Mouse (Mus musculus): ENCODE measurements at regions not wholly inside any gene's neighbourhood (a gene's known extent, or its start where the extent isn't known, plus 50 kb on each side); places are given as distances from the start of the nearest gene placed in this dataset.

DNA sequence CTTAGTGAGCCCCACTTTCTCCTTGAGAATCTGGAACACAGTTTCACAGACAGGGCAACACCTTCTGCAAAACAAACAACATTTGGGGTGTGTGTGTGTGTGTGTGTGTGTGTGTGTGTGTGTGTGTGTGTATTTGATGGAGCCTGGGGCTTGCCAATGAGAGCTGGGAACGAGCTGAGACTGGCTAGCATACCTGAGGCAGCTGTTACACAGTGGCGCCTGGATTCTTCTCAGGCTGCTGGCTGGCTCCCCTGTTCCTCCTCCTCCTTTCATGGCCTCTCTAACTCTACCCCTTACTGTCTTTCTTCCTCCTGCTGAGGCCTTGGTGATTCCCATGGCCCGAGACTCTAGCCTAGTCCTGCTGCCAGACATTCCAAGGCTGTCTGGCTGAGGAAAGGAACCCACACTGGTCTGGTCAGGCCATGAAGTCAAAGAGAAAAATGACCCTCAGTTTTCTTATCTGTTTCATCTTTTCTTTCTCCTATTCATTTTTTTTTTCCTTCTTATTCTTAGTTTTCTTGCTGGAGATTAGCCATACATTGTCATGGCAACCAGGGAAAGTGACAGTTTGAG, 79.6 kb upstream of the Sem1 start:
- DNase-seq = no peak

GRCm38 (mm10) chr6:6660072-6660471, 81.6 kb upstream of the Sem1 start:
- no peak for DNase-seq

- DNase-seq = no peak
Observed at GRCm38 (mm10) chr6:6666762-6667161, 88.3 kb upstream of the Sem1 start.

DNA sequence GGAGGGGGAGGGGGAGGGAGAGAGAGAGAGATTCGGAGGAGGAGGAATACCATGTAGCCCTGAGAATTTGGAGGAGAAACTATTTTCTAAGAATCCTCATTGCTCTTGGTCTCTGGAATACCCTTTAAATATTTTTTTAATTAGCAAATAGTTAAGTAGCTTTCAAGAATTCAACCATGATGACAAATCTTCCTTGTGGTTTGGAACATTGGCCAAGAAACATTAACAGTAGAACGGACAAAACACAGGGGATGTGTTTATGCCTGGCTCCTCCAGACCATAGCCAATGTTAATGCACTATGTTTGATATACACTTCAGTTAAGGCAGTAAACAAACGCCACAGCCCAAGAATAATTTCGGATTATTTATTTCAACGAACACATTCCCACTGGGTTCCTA, 110.8 kb upstream of the Sem1 start:
- no peak for DNase-seq

DNA sequence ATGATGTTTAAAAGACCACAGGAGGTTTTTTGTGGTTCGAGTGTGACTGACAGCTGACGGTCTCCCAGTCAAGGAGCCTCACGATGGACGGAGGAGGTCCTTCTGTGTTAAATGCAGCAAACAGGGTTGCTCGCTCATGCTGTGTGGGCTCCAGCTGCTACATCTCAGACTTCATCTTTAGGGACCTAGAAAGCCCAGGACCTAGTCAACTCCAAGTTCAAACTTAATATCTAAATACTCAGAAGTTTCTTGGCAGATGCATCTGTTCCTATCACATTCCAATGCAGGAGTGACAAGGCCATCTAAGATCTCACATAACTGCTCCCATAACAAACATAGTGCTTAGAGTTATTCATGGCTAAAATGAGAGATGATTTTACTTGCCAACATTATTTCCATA, 111.7 kb upstream of the Sem1 start:
- no peak for DNase-seq

- DNase-seq = no peak
Observed at GRCm38 (mm10) chr6:6692056-6692770, 113.8 kb upstream of the Sem1 start.

GRCm38 (mm10) chr6:6695742-6696430, 117.4 kb upstream of the Sem1 start:
- peak; percentile 9 for DNase-seq

- no peak for DNase-seq
Observed at GRCm38 (mm10) chr6:6697418-6697979, 119.0 kb upstream of the Sem1 start.

DNA sequence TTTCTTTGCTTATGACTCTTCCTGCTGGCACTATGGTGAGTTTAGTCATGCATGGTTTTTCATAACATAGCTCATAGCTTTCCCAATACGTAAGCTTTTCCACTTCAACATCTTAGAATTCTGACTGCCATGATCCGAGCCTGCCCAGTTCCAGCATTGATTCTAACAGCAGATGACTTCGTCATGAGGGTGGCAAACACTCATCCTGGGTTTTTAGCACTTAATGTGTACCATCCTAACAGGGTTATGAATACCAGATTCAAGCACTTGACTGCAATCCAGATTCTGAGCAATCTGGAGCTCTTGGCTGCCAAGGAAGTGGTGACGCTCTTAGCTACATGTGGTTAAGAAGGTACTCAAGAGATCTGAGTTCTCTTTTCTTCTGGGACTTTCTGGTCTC, 128.3 kb upstream of the Sem1 start:
- no peak for DNase-seq

DNA sequence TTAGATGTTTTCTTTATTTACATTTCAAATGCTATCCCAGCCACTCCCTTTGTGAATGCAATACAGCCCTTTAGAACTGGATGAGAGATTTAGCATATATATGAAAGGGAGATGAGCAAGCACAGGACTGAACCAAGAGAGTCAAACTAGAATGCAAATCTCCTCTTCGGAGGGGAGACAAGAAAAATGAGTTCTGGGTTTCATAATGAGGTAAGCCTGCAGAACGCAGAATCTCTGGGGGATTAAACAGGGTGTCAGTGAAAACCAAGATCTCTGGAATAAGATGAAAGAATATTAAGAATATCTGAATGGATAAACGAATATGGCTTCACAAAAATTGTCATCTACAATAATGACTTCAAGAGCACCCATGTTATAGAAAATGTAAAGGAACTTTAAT, 130.6 kb upstream of the Sem1 start:
- DNase-seq = no peak

DNA sequence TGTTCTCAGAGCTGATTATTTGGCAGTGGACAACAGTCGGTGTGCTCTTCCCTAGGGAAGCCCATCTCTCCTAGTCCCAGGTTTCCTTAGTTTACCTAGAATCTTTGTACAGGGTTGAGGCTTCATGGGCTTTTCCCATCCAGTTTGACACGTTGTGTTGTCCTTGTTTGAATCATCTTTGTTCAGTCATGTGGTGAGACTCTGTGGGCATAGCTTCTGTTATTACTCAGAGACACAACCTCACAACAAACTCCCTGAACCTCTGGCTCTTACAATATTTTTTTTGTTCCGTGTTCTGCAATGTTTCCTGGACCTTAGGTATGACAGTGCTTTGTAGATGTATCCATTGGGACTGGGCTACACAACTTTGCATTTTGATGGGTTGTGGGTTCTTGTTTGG, 132.9 kb upstream of the Dlx6 start:
- no peak for DNase-seq

GRCm38 (mm10) chr6:6745394-6745793, 117.7 kb upstream of the Dlx6 start:
- no peak for DNase-seq

DNA sequence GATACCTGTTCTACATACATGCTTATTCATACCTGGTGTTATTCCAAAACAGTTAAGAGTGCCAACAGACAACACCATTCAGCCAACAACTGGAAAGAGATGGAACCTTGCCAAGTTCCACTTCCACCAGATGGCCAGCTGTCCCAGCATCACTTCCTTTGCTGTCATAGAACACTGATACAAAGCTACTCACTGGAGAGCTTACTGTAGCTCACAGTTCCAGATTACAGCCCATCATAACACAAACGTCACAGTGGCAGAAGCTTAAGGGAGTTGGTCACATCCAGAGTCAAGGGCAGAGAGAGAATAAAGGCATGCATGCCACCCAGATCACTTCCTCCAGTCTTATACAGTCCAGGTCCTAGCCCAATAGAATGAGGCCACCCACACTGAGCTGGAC, 84.0 kb upstream of the Dlx6 start:
- no peak for DNase-seq

DNA sequence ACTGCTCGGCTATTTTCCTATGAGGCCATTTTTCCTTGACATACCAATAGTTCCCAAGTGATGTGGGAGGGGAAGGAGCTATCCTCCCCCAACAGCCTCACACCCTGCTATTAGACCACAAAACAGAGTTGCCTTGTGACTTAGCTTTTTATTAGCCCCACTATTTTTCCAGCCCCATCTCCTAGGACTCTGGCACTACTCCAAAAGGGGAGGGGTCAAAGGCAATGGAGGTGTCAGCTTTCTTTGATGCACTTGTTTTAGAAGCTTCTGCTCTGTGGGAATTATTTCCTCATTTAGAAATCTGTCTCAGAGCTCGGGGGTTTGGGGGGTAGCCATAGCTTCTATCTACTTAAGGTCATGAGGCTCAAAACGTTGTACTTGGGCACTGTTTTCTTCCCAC, 81.6 kb upstream of the Dlx6 start:
- peak; percentile 36 for DNase-seq

GRCm38 (mm10) chr6:6785939-6786490, 77.1 kb upstream of the Dlx6 start:
- no peak for DNase-seq

DNA sequence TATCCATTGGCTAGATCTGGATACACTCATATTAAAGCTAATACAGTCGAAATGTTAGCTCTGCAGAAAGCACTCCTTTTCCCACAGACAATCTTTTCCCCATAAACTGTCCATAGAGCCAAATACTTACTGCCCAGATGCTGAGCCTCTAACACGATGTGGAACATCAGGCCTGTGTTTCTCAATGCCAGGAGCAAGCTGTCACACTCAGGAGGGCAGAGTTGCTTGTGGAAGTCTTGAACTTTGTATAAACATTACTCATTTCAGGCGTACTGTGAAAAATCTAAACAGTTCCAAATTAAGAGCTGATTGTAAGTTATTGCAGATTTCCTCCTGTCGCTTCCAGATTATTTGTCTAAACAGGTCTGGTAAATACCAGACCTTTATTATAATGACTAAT, 75.6 kb upstream of the Dlx6 start:
- no peak for DNase-seq

- DNase-seq = no peak
Observed at GRCm38 (mm10) chr6:6794320-6795018, 68.7 kb upstream of the Dlx6 start.

GRCm38 (mm10) chr6:6800377-6800776, 62.8 kb upstream of the Dlx6 start:
- DNase-seq = no peak

DNA sequence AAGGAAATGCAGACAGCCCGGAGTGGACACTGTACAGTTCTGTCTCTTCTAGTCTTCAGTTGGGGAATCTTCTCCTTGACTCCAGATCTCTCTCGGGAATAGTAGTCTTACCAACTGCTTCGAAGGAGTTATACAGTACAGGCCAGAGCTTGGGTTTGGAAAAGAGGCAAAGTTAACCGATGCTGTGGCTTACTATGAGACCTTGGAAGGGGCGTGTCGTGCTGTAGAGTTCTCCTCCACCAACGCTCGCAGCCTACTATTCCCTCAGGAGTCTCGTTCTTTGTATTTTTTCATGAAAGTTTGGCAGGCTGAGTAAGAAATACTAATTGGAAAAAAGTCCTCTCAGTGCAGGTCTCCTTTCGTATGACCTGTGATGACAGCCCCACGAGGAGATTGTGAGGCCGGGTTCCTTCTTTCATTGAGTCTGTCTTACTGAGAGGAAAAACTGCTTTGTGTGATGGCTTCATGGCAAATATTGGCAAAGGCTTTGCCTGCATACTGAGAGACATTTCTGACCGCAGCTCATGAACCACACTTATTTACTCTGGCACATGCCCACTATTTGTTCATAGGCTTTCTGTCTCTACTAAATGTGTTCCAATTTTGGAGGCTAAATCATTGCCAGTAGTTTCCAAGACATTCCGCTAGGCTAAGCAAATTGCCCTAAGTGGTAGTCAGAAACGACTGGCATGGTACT, 61.4 kb upstream of the Dlx6 start:
- no peak for DNase-seq

Measured in retina, postnatal 1 day (tissue).